Mouse (Mus musculus) brain, embryonic 14.5 days (tissue): ENCODE measurements around the gene Kcnh2.

Experiments
- CTCF ChIP-seq: fragments of 200-500 bp; IDR thresholded peaks from 2 replicates; pipeline ENCODE4 v1.5.1; 2012; ENCODE audit warnings: inconsistent platforms, mild to moderate bottlenecking, moderate library complexity, borderline replicate concordance; ENCODE audit not compliant: insufficient read depth, insufficient read length; ENCODE audit errors: extremely low read depth
- POLR2A ChIP-seq: fragments of 200-500 bp; IDR thresholded peaks from 2 replicates; pipeline ENCODE4 v1.6.1; 2012; ENCODE audit warnings: mild to moderate bottlenecking, inconsistent platforms, borderline replicate concordance; ENCODE audit not compliant: poor library complexity, insufficient read depth, insufficient read length, severe bottlenecking; ENCODE audit errors: extremely low read depth

GRCm38 (mm10) chr5:24350531-24351250, 713 bp downstream of the Kcnh2 start:
- no peak for TF ChIP-seq POLR2A
- TF ChIP-seq CTCF: no peak
